Mouse (Mus musculus) central nervous system, embryonic 14 days (tissue): ENCODE results near the gene Ebf4. TPM values are rescaled to one million over a fixed set of nuclear protein-coding genes. Genes with fewer than 3 reads are reported as not detected.

Experiments
- polyA plus RNA-seq: library from polyadenylated mRNA; depleted of rRNA; stranded (reverse); fragments of >200 nt; gene quantifications from 2 replicates; pipeline ENCODE4 v1.2.3, GENCODE M21; 2012; rRNA removed

The Ebf4 gene
- 20.6 and 24.3 TPM in 2 replicates for polyA plus RNA-seq

DNA sequence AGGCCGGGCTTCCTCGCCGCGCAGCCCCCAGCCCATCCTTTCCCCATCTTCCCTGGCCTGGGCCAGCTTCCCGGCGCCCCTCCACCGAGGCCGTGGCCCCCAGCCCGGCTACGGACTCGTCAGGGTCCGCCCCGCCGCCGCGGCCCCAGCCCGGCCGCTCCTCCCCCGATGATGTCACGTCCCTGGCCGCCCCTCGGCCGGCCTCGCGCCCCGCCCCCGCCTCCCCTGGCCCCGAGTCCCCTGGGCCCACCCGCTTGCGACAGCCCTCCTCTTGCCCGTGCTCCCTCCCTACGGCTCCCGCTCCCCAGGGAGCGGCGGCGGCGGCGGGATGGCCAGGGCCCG, at the start of gene Ebf4:
Ebf4 (plus strand) TSS at position 234 of the 342 bp plus-strand sequence.

DNA sequence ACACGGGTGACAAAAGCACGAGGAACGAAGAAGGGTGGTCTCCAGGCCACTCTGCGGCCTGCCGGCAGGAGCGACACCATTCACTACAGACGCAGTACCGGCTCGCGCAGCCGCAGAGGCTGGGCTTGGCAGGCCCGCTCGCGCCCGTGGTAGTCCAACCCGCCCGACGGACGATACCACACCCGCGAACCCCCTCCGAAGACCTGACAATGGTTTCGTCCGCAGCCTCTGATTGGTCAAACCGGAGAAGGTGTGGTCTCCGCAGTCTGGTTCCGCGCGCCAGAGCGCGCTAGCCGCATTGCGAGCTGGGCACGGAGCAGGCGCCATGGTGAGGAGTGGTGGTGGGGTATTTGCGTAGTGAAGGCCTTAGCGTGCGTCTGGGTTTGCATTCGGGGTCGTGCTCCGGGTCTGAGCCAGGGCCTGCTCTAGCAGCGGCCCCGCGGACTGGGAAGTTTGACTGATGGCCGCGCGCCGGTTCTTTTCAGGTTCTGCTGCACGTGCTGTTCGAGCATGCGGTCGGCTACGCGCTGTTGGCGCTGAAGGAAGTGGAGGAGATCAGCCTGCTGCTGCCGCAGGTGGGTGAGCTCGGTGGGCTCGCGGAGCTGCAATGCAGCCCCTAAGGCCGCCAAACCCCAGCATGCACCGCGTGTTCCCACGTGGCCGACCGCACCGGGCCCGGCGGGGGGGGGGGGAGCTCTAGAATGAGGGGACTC, 20.7 kb upstream of the Ebf4 start, which contains the start of gene Nop56:
Nop56 (plus strand) TSS at position 282 of the 713 bp plus-strand sequence.

DNA sequence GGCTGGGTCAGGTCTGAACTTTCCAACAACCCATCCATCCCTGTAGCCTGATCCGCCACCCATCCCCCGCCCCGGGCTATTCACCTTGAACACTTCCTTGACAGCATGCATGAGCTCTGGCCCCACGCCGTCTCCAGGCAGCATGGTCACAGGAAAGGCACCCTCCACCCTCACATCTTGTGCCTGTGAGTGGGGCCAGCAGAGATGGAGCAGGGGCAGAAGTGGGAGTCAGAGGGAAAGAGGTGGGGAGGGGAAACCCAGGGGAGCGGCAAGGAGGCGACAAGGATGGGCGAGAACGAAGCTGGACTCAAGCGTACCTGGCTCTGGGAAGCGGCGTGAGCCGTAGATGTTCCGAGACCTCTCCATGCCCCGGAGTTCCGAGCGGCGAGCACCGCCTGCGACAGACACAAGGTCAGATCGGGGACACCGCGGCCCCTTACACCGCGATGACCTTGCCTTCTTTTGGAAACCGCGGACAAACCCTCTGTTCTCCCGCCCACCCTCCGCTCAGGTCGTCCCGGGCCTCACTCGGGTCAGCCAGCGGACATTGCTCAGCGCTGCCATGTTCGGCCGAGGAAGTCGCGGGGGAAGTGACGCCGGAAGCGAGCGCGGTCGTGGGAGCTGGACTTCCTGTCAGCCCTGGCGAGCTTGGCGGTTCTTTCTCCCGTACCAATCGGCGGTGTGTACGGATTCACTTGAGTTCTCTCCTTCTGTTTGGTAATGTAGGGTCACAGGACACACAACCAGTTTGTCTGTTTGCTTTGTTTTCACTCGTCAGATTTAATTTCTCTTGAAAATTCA, 10.9 kb upstream of the Ebf4 start, which contains the start of gene Idh3b:
Idh3b (minus strand) TSS at position 694 of the 801 bp plus-strand sequence.

DNA sequence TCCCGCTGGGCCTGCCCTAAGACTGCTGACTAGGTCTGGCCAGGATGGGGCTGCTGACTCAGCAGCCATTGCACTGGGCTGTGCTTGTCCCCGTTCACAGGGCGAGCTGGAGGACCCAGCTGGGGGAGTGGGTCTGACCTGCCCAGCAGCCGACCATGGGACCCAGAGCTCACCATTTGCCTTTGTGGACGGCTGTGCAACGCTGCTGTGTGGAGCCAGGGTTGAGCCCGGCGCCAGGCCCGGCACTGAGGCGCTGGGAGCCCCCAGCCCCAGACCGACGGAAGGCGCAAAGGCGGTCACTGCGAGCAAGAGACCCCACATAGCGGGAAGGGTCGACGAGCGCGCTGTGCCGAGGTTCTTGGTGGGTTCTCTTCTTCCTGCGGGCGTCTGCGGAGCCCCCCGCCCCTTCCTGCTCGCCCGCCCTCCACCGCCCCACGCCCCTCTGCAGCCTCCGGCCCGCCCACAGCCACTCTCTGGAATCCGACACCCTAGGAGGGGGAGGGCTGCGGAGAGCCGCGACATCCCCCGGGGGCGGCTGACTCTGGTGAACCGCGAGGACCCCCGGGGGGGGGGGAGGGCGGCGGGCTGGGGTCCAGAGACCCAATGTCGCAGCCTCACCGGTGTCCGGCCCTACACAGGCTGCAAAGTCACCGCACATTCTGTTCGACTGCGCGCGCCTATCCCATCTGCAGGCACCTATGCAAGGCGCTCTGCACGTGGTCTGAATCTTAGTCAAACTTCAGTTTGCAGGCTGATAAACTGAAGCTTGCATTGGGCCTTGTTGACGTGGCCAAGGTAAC, 102.4 kb downstream of the Ebf4 start, which contains the start of gene Cpxm1:
Cpxm1 (minus strand) TSS at position 389 of the 800 bp plus-strand sequence.

DNA sequence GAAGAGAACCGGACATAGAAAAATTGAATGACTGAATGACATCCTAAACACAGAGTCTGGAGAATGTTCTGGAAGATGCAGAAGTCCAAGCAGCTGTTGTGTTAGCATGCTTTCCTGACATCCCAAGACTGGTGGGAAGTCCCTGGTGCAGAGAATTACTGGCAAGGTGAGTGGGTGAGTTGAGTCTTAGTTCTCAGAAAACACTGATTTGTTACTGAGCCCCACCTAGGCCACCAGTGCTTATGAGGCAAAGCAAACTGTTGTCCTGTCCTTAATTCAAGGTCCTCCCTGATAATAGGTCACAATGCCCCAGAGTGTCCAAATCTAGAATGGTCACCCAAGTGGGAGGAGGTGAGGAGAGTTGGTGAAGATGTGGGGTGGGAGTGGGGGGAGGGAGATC, 110.0 kb downstream of the Ebf4 start, which contains the start of the genes Gm28372 and 1700020A23Rik:
Gm28372 (plus strand) TSS at position 301 of the 400 bp plus-strand sequence.
1700020A23Rik (plus strand) TSS at position 321 of the 400 bp plus-strand sequence.

DNA sequence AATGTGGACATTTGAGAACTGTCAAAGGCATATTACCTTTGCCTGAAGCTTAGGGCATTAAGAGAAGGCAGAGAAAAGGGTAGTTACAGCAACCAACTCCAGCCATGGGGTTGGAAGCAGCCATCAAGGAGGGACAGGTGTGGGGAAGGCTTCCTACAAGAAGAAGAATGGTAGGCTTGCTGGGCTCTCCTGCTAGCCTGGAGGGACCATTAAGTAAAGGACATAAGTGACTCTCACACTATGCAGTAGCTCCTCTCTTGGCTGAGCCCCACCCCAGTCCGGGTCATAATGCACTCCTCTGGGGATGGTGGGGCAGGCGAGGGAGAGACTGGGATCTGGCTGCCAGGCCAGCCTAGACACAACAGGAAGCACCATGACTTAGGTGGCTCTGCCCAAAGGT, 111.2 kb downstream of the Ebf4 start, which contains the start of gene Tmem239:
Tmem239 (plus strand) TSS at position 301 of the 400 bp plus-strand sequence.

Other genes with a start within 250 kb of the Ebf4 start
- 0.16 and 0.23 TPM in 2 replicates for gene Tgm6, start 182.8 kb upstream of the Ebf4 start, polyA plus RNA-seq
- 319 and 341 TPM in 2 replicates for gene Snrpb, start 115.8 kb upstream of the Ebf4 start, polyA plus RNA-seq
- 0.03 TPM in 1 of 2 replicates, not detected in the other for gene Tmc2, start 100.0 kb upstream of the Ebf4 start, polyA plus RNA-seq
- 274 and 277 TPM in 2 replicates for gene Nop56, start 20.7 kb upstream of the Ebf4 start, polyA plus RNA-seq
- 195 and 196 TPM in 2 replicates for gene Idh3b, start 10.6 kb upstream of the Ebf4 start, polyA plus RNA-seq
- 22.4 and 46.7 TPM in 2 replicates for gene Cpxm1, start 102.4 kb downstream of the Ebf4 start, polyA plus RNA-seq
- not detected in 2 replicates for gene Gm28372, start 110.1 kb downstream of the Ebf4 start, polyA plus RNA-seq
- gene 1700020A23Rik, start 110.1 kb downstream of the Ebf4 start, polyA plus RNA-seq: not detected in 2 replicates
- not detected in 2 replicates for gene Tmem239, start 111.3 kb downstream of the Ebf4 start, polyA plus RNA-seq
- 160 and 172 TPM in 2 replicates for gene Vps16, start 129.2 kb downstream of the Ebf4 start, polyA plus RNA-seq
- gene Pced1a, start 129.5 kb downstream of the Ebf4 start, polyA plus RNA-seq: 35.8 and 39.7 TPM in 2 replicates
- 120 and 125 TPM in 2 replicates for gene Ptpra, start 155.1 kb downstream of the Ebf4 start, polyA plus RNA-seq